Mouse (Mus musculus) midbrain, embryonic 11.5 days (tissue): ENCODE results near the gene Bet1l. TPM values are rescaled to one million over a fixed set of nuclear protein-coding genes. Genes with fewer than 3 reads are reported as not detected.

ENCODE experiments used
- polyA plus RNA-seq: library from polyadenylated mRNA; unstranded; fragments of >200 nt; fragmentation: Nextera tagmentation; extraction: Ambion mirVana; gene quantifications from 2 replicates; pipeline ENCODE4 v1.2.1, GENCODE M21; 2014

The Bet1l gene
- polyA plus RNA-seq, 1 experiment from 2014 or later: 25.3 TPM

Other genes starting within 250 kb of the Bet1l start
- gene Olfr61, start 228.6 kb downstream of the Bet1l start, polyA plus RNA-seq: not detected in 2 replicates
- not detected in 2 replicates for gene Olfr53, start 211.1 kb downstream of the Bet1l start, polyA plus RNA-seq
- not detected in 2 replicates for gene Olfr539, start 197.6 kb downstream of the Bet1l start, polyA plus RNA-seq
- gene Olfr45, start 175.6 kb downstream of the Bet1l start, polyA plus RNA-seq: not detected in 2 replicates
- gene Olfr541, start 160.3 kb downstream of the Bet1l start, polyA plus RNA-seq: not detected in 2 replicates
- not detected in 2 replicates for gene Cyp2e1, start 93.8 kb downstream of the Bet1l start, polyA plus RNA-seq
- gene Syce1, start 69.7 kb downstream of the Bet1l start, polyA plus RNA-seq: 0.12 TPM in 1 of 2 replicates, not detected in the other
- gene Zfp941, start 35.4 kb downstream of the Bet1l start, polyA plus RNA-seq: 5.4 and 7.1 TPM in 2 replicates
- not detected in 2 replicates for gene Urah, start 22.6 kb downstream of the Bet1l start, polyA plus RNA-seq
- not detected in 2 replicates for gene Scgb1c1, start 12.0 kb downstream of the Bet1l start, polyA plus RNA-seq
- gene Odf3, start 9.8 kb downstream of the Bet1l start, polyA plus RNA-seq: not detected in 2 replicates
- gene Gm45785, start 1.2 kb downstream of the Bet1l start, polyA plus RNA-seq: not detected in 2 replicates
- gene Ric8a, start 620 bp downstream of the Bet1l start, polyA plus RNA-seq: 60.4 and 65.5 TPM in 2 replicates
- gene Psmd13, start 24.4 kb upstream of the Bet1l start, polyA plus RNA-seq: 173 and 182 TPM in 2 replicates
- gene Sirt3, start 24.7 kb upstream of the Bet1l start, polyA plus RNA-seq: 18.4 and 21.6 TPM in 2 replicates
- gene Cox8b, start 42.9 kb upstream of the Bet1l start, polyA plus RNA-seq: not detected in 2 replicates
- gene Nlrp6, start 63.3 kb upstream of the Bet1l start, polyA plus RNA-seq: 0.08 and 0.21 TPM in 2 replicates
- gene Pgghg, start 83.8 kb upstream of the Bet1l start, polyA plus RNA-seq: 10.2 and 12.5 TPM in 2 replicates
- 0.20 TPM in 1 of 2 replicates, not detected in the other for gene Ifitm5, start 92.7 kb upstream of the Bet1l start, polyA plus RNA-seq
- not detected in 2 replicates for gene Gm45717, start 98.4 kb upstream of the Bet1l start, polyA plus RNA-seq
- 198 and 207 TPM in 2 replicates for gene Ifitm2, start 98.4 kb upstream of the Bet1l start, polyA plus RNA-seq
- 8.0 and 9.5 TPM in 2 replicates for gene Ifitm1, start 109.6 kb upstream of the Bet1l start, polyA plus RNA-seq
- 13.5 and 14.0 TPM in 2 replicates for gene Ifitm3, start 153.2 kb upstream of the Bet1l start, polyA plus RNA-seq
- not detected in 2 replicates for gene Ifitm6, start 160.3 kb upstream of the Bet1l start, polyA plus RNA-seq
- gene Gm17387, start 171.6 kb upstream of the Bet1l start, polyA plus RNA-seq: not detected in 2 replicates
- 18.8 and 19.5 TPM in 2 replicates for gene B4galnt4, start 203.5 kb upstream of the Bet1l start, polyA plus RNA-seq
- gene Pkp3, start 220.6 kb upstream of the Bet1l start, polyA plus RNA-seq: 0.82 and 0.84 TPM in 2 replicates
- 1.2 and 1.8 TPM in 2 replicates for gene Sigirr, start 243.0 kb upstream of the Bet1l start, polyA plus RNA-seq